Mouse (Mus musculus) gastrocnemius, adult 18-20 months (tissue): ENCODE data around the gene Tcp11l1. TPM values are rescaled to one million over a fixed set of nuclear protein-coding genes. Genes with fewer than 3 reads are reported as not detected.

Experiments
- DNase-seq: peaks from one replicate; pipeline ENCODE4 v3.0.0; 2021; ENCODE audit warnings: low spot score
- long read RNA-seq, 2 experiments: library from polyadenylated mRNA; stranded (forward); transcript quantifications; one replicate each; pipeline ENCODE4 v2.0.0; 2021
- total RNA-seq, 2 experiments: library from RNA; stranded (reverse); gene quantifications; 2 replicates each; pipeline ENCODE4 v1.2.3; 2021

Gene Tcp11l1
- total RNA-seq, result 10 to 100 TPM in 1 of 2 experiments, 1 to 10 TPM in 1; 7.1 to 10.8 TPM
- long read RNA-seq, experiment 1, full-length matches to known transcripts, result 9 of 11 reads
- long read RNA-seq, experiment 1, partial matches to known transcripts, result 0 of 11 reads
- long read RNA-seq, experiment 1, other reads (novel, unspliced or antisense), result 2 of 11 reads
- long read RNA-seq, experiment 2, partial matches to known transcripts, result 0 of 1 reads
- long read RNA-seq, experiment 2, other reads (novel, unspliced or antisense), result 0 of 1 reads

- DNase-seq, result peak; percentile 55
Measured at GRCm38 (mm10) chr2:104711585-104712485, at the start of gene Tcp11l1. TSS of gene Tcp11l1 (minus strand) at chr2:104712169.

DNA sequence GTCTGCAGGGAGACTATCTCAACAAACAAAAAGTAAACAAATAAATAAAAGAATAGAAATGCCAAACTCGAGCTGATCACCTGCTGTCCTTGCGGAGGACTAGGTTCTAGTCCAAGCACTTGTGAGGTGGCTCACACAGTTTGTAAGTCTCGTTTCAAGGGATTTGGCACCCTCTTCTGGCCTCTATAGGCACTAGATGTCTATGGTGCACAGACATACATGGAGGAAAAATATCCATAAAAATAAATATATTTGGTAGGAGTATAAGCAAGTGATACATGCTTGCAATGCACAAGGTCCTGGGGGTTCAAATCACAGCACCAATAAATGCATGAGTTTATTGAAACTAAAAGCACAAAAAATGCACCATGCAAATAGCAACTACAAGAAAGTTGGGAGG, 38.6 kb upstream of the Tcp11l1 start:
- DNase-seq, result no peak

DNA sequence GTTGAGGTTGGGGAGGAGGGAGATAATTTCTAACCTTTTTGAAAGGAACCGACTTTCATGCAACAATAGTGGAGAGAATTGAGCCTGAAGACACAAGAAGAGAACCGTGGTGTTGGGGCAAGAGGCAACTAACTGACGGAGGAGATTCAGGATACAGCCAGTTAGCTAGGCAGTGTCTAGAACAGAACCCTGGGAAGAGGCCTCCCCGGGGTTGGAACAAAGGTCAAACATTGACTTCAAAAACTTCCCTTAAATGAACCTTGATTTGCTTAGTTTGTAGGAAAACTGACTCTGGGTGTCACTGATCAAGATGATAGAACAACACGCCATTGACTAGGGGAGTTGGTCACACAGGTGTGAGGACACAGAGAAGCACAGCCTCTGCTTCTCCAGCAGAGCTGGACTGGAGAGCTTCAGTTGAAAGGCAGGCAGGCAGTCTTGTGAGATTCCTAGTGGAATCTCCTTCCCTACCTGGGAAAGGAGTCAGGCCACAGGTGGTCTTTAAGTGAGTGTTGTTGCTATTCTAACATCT, 36.7 kb upstream of the Tcp11l1 start:
- no peak for DNase-seq

GRCm38 (mm10) chr2:104746251-104746650, 34.3 kb upstream of the Tcp11l1 start:
- DNase-seq, result no peak

DNA sequence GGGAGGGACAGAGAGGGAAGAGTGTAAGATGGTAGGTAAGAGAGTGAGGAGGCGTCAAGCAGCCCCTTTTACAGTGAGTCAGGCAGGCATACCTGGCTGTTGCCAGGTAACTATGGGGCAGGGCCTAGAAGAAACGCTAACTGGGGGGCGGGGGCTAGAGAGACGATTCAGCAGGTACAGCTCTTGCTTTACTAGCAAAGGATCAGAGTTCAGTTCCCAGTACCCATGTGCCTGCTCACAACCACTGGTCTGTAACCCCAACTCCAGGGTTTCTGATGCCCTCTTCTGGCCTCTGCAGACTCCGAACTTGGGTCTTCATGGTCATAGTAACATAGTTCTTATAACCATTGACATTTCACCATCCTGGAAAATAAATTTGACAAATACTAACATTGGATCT, 32.0 kb upstream of the Tcp11l1 start:
- DNase-seq, result no peak

GRCm38 (mm10) chr2:104743160-104743559, 31.2 kb upstream of the Tcp11l1 start:
- DNase-seq, result no peak

- peak; percentile 90 for DNase-seq
Measured at GRCm38 (mm10) chr2:104742741-104743064, 30.7 kb upstream of the Tcp11l1 start, which contains the start of gene Depdc7. TSS of gene Depdc7 (minus strand) at chr2:104742878.

- no peak for DNase-seq
Measured at GRCm38 (mm10) chr2:104741896-104742740, 30.1 kb upstream of the Tcp11l1 start.

DNA sequence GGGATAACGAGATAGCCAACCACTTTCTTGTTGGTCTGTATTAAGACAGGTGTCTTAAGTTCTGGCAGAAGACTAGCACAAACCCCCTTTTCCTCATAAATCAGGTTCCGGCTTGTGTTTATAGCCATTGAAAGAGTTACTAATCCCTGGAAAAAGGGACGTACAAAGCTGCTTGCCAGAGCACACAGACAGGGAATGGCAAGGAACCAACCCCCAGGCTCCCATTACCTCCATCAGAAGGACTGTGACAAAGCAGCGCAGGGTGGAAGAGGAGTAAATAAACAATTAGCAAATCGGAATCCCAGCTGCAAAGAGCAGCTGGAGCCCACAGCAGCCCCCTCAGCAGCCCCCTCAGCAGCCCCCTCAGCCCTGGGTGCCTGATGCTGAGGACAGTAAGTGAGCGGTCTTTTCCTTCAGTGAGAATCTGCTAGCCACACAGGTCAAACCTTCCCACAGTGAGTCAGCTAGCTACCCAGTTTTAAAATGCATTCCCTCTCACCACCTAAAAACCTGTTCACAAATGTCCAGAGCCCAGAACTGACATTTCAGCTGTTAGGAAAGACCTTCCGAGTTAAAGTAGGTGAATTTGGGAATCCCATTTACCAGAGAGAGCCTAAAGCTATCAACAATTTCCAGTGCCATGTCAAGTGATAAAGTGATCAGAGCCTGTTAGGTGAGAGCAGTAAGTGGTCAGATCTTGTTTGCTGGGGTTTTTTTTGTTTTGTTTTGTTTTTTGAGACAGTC, 29.2 kb upstream of the Tcp11l1 start:
- no peak for DNase-seq

DNA sequence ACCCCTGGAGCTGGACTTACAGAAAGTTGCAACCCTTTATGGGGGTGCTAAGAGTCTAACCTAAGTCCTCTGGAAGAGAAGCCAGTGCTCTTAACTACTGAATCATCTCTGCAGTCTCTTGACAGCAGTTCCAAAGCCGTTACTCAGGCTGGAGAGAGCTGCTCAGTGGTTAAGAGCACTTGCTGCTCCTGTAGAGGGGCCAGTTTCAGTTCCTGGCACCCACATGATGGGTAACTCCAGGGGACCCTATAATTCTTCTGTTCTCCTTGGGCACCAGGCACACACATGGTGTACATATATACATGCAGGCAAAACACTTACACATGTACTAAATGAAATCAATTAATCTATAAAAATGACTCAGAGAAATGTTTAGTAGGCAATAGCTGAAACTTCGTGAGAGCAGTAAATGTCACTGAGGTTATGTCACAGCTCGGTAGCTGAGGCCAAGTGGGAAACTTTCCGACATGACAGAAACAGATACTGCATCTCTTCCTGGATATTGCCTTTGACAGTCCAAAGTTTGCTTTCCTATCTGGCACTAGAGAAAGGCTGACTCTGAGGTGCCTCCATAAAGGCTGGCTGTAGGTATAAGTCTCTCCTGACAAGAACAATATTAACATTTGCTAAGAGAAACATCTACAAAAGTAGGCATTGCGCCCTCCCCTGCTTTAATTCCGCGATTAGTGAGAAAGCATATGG, 28.4 kb upstream of the Tcp11l1 start:
- no peak for DNase-seq

GRCm38 (mm10) chr2:104739691-104740090, 27.7 kb upstream of the Tcp11l1 start:
- no peak for DNase-seq

GRCm38 (mm10) chr2:104736241-104736640, 24.3 kb upstream of the Tcp11l1 start:
- DNase-seq, result no peak

DNA sequence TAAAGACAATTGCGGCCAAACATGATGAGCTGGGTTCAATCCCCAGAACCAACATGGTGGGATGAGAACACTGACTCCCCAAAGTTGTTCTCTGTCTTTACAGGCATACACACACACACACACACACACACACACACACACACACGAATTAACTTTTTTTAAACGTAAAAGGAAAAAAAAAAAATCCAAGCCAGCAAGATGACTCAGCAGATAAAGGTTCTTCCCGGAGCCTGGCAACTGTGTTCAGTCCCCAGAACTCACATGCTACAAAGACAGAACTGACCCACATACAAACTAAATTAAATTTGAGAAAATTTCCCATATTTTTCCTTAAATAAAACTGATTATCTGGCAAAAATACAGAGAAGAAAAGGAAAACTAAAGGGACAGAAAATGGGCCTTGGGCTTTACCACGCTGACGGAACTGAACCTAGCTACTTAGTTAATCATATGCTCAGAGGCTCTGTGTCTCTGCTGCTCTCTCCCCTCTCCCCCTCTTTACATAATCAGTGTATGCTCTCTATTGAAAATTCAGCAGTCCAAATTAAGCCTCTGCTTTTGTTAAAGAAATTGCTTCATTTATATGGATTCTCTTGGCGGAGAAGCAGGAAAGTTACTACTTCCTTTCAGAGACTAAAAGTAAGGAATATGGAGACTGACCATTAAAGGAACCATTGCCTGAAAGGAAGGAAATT, 20.7 kb upstream of the Tcp11l1 start:
- DNase-seq, result no peak

GRCm38 (mm10) chr2:104732033-104732444, 20.1 kb upstream of the Tcp11l1 start:
- DNase-seq, result no peak

DNA sequence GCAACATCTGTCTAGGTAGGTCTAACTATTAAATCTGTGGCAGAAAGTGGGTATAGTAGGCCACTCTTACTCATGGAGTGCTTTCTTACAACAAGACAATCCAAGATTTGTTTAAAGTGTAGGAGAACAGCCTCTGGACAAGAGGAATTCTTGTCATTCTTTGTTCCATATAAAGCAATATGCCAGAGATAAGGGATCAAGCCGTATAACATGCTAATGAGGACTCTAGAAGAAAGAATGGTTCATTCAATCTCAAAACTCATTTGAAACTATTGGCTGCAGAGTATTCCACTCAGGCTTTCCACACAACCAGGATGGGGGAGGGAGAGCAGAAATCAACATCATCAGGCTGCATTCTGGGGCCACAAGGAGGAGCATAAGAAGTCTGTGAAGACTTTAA, 15.4 kb upstream of the Tcp11l1 start:
- DNase-seq, result no peak

DNA sequence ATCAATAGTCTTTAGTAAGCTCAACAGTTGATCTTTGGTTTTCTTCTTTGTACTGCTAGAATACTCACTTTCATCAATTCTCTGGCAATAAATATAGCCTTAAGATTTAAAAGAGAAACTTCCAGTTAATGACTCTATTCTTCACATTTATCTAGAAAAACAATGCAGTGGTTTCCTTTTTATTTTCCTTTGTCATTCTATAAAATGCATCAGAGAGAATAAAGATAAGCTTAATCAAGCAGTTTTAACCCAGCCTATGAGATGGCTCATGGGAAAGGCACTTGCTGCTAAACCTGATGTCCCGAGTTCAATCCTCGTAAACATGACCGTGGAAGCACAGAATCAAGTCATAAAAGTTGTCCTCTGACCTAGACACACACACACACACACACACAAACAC, 10.1 kb upstream of the Tcp11l1 start:
- no peak for DNase-seq

DNA sequence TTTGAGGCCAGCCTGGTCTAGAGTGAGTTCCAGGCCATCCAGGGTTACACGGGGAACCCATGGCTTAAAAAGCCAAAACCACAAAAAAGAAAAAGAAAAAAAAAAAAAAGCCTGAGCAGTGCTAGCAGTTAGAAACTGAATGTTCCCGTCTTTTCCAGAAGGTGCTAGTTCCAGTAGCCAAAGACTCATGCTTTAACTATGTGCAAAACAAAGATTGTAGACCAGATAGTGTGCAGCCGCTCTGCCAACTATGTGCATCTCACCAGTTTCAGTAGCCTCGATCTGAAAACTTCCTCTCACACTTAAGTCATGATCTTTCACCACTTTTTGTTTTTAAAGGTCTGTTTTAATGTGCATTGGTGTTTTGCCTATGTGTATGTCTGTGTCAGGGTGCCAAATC, 5.9 kb upstream of the Tcp11l1 start:
- DNase-seq, result no peak

- DNase-seq, result peak; percentile 23
Measured at GRCm38 (mm10) chr2:104717231-104717735, 5.3 kb upstream of the Tcp11l1 start.

DNA sequence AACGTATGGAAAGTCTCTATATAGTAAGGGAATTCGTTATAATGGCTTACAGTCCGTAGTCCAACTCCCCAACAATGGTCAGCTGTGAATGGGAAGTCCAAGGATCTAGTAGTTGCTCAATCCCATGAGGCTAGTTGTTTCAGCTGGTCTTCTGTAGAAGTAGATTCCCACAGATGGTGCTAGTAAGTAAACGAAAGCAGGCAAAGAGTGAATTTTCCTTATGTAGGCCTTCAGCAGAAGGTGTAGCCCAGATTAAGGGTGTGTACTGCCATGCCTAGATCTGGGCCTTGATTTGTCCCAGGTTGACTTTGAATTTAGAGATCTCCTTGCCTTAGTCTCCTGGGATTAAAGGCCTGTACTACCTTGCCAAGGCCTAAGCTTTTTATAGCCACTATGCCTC, 4.3 kb upstream of the Tcp11l1 start, which contains the start of gene Pin1rt1:
TSS of gene Pin1rt1 (minus strand) at position 101 of the 400 bp plus-strand sequence.
- DNase-seq, result no peak
